ENCODE assay signal across 15 mouse cellular contexts in the genomic region with DNA sequence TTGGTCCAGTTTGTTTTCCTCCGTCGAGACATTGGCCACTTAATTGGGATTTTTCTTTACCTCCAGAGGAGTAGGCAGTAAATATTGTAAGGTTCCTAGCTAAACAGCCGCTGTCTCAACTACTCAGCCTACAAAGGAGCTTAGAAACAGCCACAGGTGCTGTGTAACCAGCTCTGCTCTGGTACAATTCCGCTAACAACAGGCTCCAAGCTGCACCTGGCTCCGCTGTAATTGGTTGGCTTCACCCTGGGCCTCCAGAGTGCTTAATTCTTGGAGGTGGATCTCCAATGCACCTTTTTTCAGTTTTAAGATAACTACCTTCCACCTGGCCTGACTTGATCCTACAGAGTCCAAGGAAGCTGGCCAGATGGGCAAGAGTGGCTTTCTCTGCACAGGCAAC. TPM values are rescaled to one million over a fixed set of nuclear protein-coding genes. Genes with fewer than 3 reads are reported as not detected.
DNase-seq lines count a peak whose midpoint lies in the region; ATAC-seq and TF ChIP-seq lines count a peak whose summit lies in the region.
"Had no signal": no experiment of that assay in that cellular context is flagged by ENCODE, and none has a peak within 500 bp of the region (broad histone marks: within the 10 kb centered on the region; RNA-seq: fewer than 3 reads in every experiment).

No protein-coding gene starts in this region.

- no peak overlapping the region for H3K4me3 ChIP-seq in gastrocnemius, adult 2 months
- no peak overlapping the region for H3K4me3 ChIP-seq in lung, embryonic 15.5 days
- H3K4me3 ChIP-seq in lung, postnatal 0 days (ENCODE audit: low read depth, low read length): no peak overlapping the region
- H3K4me3 ChIP-seq in midbrain, embryonic 14.5 days (replicated peaks; ENCODE audit: low read depth, low read length): no peak overlapping the region
- H3K4me3 ChIP-seq: layer of hippocampus, adult 2 months had no signal

- peaks cover 6% of the 10 kb centered on the region; the same call in 1 of the 2 replicates for H3K4me1 ChIP-seq in lung, embryonic 15.5 days
- H3K4me1 ChIP-seq in lung, postnatal 0 days (ENCODE audit: insufficient read depth, low read depth, low read length): no peaks in the 10 kb centered on the region
- peaks cover 13% of the 10 kb centered on the region; the same call in 1 of the 2 replicates for H3K4me1 ChIP-seq in midbrain, embryonic 14.5 days (ENCODE audit: control insufficient read depth, insufficient read depth, low read length)

- H3K9ac ChIP-seq in lung, embryonic 15.5 days: no peak overlapping the region
- H3K9ac ChIP-seq in lung, postnatal 0 days (replicated peaks; ENCODE audit: low read depth): no peak overlapping the region
- H3K9ac ChIP-seq in midbrain, embryonic 14.5 days (replicated peaks; ENCODE audit: low read length): no peak overlapping the region

- peak overlapping the region; percentile 90 for H3K27ac ChIP-seq in gastrocnemius, adult 2 months
- H3K27ac ChIP-seq in lung, embryonic 15.5 days: 0 out of 2 replicates have a peak overlapping the region, but pooled peaks have one; percentile 53
- no peak overlapping the region for H3K27ac ChIP-seq in lung, postnatal 0 days (ENCODE audit: low read length)
- H3K27ac ChIP-seq in midbrain, embryonic 14.5 days (replicated peaks; ENCODE audit: low read depth, low read length): peak overlapping the region; percentile 76
- H3K27ac ChIP-seq: layer of hippocampus, adult 2 months had no signal

- 94% methylated on average over 5 of the region's 5 CpGs for WGBS in lung, embryonic 15.5 days
- WGBS in lung, postnatal 0 days: 95% methylated on average over 5 of the region's 5 CpGs
- WGBS in midbrain, embryonic 14.5 days: 92% methylated on average over 5 of the region's 5 CpGs

- H3K36me3 ChIP-seq in lung, embryonic 15.5 days: peaks cover 51% of the 10 kb centered on the region
- H3K36me3 ChIP-seq in lung, postnatal 0 days (ENCODE audit: insufficient read depth, low read length): peaks cover 25% of the 10 kb centered on the region
- peaks cover 48% of the 10 kb centered on the region for H3K36me3 ChIP-seq in midbrain, embryonic 14.5 days (ENCODE audit: control insufficient read depth, insufficient read depth, low read length)

- intact Hi-C loops in gastrocnemius, adult 2 months (cut with DNase I): no loop called here
- intact Hi-C loops in gastrocnemius, postnatal 36 days (cut with DNase I): loop anchor here (5.0 kb wide), 1 partner anchor 38 kb away; a partner anchor contains a TSS
- intact Hi-C loops in left cerebral cortex, postnatal 25 days (cut with DNase I): loop anchor here (5.0 kb wide), 1 partner anchor 78 kb away; no protein-coding TSS in a partner anchor

- DNase-seq in gastrocnemius, adult 2 months: no peak
- no peak for DNase-seq in gastrocnemius, postnatal 36 days
- DNase-seq in lung, postnatal 0 days (ENCODE audit: low spot score): no peak
- no peak for DNase-seq in midbrain, embryonic 14.5 days
- DNase-seq in thymus, postnatal 36 days: peak; percentile 44 to 70
- DNase-seq in left cerebral cortex, postnatal 25 days (ENCODE audit: low spot score in 2 of 2): no peak
- DNase-seq in layer of hippocampus, postnatal 36 days: no peak
- DNase-seq: right cerebral cortex, adult 18-20 months had no signal

- no peaks in the 10 kb centered on the region for H3K27me3 ChIP-seq in lung, embryonic 15.5 days
- H3K27me3 ChIP-seq in lung, postnatal 0 days (replicated peaks; ENCODE audit: insufficient read depth, low read length): no peaks in the 10 kb centered on the region
- H3K27me3 ChIP-seq in midbrain, embryonic 14.5 days (ENCODE audit: control insufficient read depth, insufficient read depth, low read length): no peaks in the 10 kb centered on the region

- H3K9me3 ChIP-seq in lung, embryonic 15.5 days: no peaks in the 10 kb centered on the region
- H3K9me3 ChIP-seq in lung, postnatal 0 days (ENCODE audit: low read length): no peaks in the 10 kb centered on the region
- H3K9me3 ChIP-seq in midbrain, embryonic 14.5 days (ENCODE audit: control insufficient read depth, low read length): no peaks in the 10 kb centered on the region

- H3K4me2 ChIP-seq in lung, embryonic 15.5 days: no peak overlapping the region
- H3K4me2 ChIP-seq in lung, postnatal 0 days (replicated peaks; ENCODE audit: low read depth, low read length): no peak overlapping the region
- no peak overlapping the region for H3K4me2 ChIP-seq in midbrain, embryonic 14.5 days (ENCODE audit: low read length)

- TF ChIP-seq CTCF in gastrocnemius, adult 2 months (IDR thresholded peaks at IDR 0.05): no peak
- no peak for TF ChIP-seq CTCF in lung, postnatal 0 days (IDR thresholded peaks at IDR 0.05)

- no peak for ATAC-seq in lung, embryonic 15.5 days (ENCODE audit: borderline replicate concordance, extremely low read depth, low FRiP score, low TSS enrichment)
- ATAC-seq in lung, postnatal 0 days: no peak
- ATAC-seq in midbrain, embryonic 14.5 days (ENCODE audit: low FRiP score, low TSS enrichment): no peak

- no peak for TF ChIP-seq EP300 in lung, postnatal 0 days (IDR thresholded peaks at IDR 0.05)

RNA-seq across cellular contexts. Expression of a gene that starts 40.0 kb away (rescaled TPM):
- total RNA-seq in gastrocnemius, adult 2 months (2021): 1 to 10 TPM; 1.9 to 3.9 TPM
- 1 to 10 TPM; 4.6 to 5.4 TPM for total RNA-seq in gastrocnemius, postnatal 36 days (2021)
- not detected in 2 replicates for polyA plus RNA-seq in lung, embryonic 15.5 days (2015; fragmentation: Nextera tagmentation; extraction: Ambion mirVana)
- not detected in 2 replicates for polyA plus RNA-seq in lung, postnatal 0 days (2015; fragmentation: Nextera tagmentation; extraction: Ambion mirVana)
- polyA plus RNA-seq in midbrain, embryonic 14.5 days (2014; fragmentation: Nextera tagmentation; extraction: Ambion mirVana): not detected in 2 replicates
- total RNA-seq in left cerebral cortex, postnatal 25 days (2021): 1 to 10 TPM in 1 of 2 experiments, under 1 TPM in 1; 0.82 to 1.6 TPM
- total RNA-seq in layer of hippocampus, postnatal 36 days (2021): 1 to 10 TPM; 2.3 to 2.9 TPM
- total RNA-seq: common myeloid progenitor, adult 5-6 weeks; granulocyte monocyte progenitor cell, adult 5-6 weeks; hematopoietic stem cell, adult 5-6 weeks had no signal
- polyA plus RNA-seq: C2C12; neural tube, embryonic 11.5 days had no signal

RNA-seq across cellular contexts. Expression of a gene that starts 49.6 kb away (rescaled TPM):
- total RNA-seq in gastrocnemius, adult 2 months (2021): under 1 TPM in 1 of 2 experiments, not detected in 1; 0.08 TPM
- total RNA-seq in gastrocnemius, postnatal 36 days (2021): under 1 TPM; 0.10 to 0.48 TPM
- 1.1 and 3.7 TPM in 2 replicates for polyA plus RNA-seq in lung, embryonic 15.5 days (2015; fragmentation: Nextera tagmentation; extraction: Ambion mirVana)
- polyA plus RNA-seq in lung, postnatal 0 days (2015; fragmentation: Nextera tagmentation; extraction: Ambion mirVana): 0.37 and 0.69 TPM in 2 replicates
- 0.08 TPM in 1 of 2 replicates, not detected in the other for polyA plus RNA-seq in midbrain, embryonic 14.5 days (2014; fragmentation: Nextera tagmentation; extraction: Ambion mirVana)
- total RNA-seq in left cerebral cortex, postnatal 25 days (2021): 1 to 10 TPM; 1.8 to 2.2 TPM
- total RNA-seq in layer of hippocampus, postnatal 36 days (2021): under 1 TPM; 0.51 to 0.92 TPM

Comparison
In these comparisons a context has a peak if more than half of its experiments do, and no peak if none do; other contexts are left out.
1. DNase-seq: peak in thymus, postnatal 36 days (2 of 2); none in gastrocnemius, adult 2 months (single experiment), gastrocnemius, postnatal 36 days (0 of 2), lung, postnatal 0 days (single experiment), midbrain, embryonic 14.5 days (single experiment), left cerebral cortex, postnatal 25 days (0 of 2) and layer of hippocampus, postnatal 36 days (0 of 2).